Mouse (Mus musculus): Measurements from ENCODE around the gene Rnf144a. TPM values are rescaled to one million over a fixed set of nuclear protein-coding genes. Genes with fewer than 3 reads are reported as not detected.

The Rnf144a gene
- polyA plus RNA-seq, 1 experiment from 2014 or later, result 3.1 TPM

DNA sequence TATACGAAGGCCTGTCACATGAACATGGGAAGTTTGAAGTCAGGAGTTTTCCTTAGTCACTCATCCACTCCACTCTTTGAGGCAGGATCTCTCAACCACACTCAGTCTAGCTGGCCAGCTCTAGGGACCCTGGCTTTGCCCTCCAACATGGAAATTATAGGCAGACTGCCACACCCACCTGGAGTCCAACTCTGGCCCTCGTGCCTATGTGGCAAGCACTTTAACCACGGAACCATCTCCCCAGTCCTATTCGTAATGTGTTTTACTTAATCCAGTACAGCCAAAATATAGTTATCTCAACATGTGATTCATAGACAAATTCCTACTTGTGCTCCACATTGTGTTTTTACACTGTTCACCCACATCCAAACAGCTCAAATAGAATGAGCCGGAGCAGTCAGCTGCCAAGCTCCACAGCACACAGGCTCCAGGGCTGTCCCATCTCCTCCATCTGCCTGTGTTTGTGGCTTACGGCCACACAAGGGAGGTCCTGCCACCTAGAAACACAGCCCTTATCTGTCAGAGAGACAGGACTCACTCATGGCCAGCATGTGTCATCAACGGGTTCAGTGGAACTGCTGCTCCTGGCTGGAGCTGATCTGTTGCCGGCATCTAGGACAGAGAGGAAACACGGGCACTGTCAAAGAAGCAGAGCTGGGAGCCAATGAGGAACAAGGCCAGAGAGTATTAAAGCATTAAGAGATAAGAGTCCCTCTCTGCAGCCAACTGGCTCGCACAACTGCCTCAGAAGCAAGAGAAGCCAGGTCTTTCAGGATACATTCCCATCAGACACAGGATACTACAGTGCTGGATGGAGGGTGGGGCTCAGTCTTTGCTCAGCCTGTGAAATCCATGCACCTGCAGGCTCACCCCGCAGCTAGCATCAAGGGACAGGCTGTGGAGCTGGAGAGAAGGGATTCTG is 10.0 kb downstream of the Rnf144a start:
- H3K4me2 ChIP-seq, result no peak overlapping the region
- H3K4me3 ChIP-seq, result no peak overlapping the region
- 36% methylated on average over 11 of the region's 11 CpGs for WGBS (ENCODE audit: insufficient replicate concordance)
- no peak for ATAC-seq
- H3K36me3 ChIP-seq, result no peaks in the 10 kb centered on the region
- no peaks in the 10 kb centered on the region for H3K27me3 ChIP-seq (replicated peaks)
- no peak overlapping the region for H3K27ac ChIP-seq
- H3K9ac ChIP-seq, result no peak overlapping the region
- H3K9me3 ChIP-seq (replicated peaks), result no peaks in the 10 kb centered on the region
- peaks cover 35% of the 10 kb centered on the region for H3K4me1 ChIP-seq

DNA sequence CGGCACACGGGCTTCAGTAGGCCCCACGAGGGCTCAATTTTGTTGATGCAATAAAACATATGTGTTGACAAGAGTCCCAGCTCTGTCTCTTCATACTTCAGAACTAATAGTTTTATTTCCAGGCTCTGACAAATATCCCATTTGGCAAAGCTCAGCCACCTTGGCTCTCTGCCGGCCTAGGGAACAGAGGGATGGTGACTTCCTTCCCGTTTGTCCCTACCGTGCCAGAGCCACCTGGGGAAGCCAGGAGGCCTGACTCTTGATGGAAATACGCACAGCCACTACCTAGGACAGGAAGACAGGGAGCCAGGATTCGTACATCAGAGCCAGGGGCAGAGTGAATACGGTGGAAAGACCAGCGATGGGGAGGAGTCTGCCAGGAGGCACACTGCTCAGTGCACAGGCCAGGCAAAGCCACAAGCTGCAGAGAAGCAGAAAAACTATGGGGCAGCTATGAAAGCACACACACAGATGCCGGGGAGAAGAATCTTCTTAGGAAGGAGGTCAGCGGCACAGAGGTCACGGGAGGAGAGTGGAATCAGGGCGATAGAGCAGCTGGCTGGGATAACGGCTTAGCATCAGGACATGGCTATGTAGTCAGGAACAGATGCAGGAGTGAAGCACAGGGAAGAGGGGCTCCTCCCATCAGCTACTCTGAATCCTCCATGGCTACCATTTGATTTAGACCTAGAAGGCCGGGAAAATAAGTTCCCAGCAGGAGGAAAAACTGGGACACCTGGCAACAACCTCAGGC is 11.5 kb downstream of the Rnf144a start:
- Histone ChIP-seq H3K9me3 (replicated peaks) (no peaks in the 10 kb centered on the region), H3K4me3 (no peak overlapping the region), H3K4me1 (peaks cover 30% of the 10 kb centered on the region), H3K27me3 (replicated peaks) (no peaks in the 10 kb centered on the region), H3K36me3 (no peaks in the 10 kb centered on the region), H3K9ac (no peak overlapping the region), H3K27ac (no peak overlapping the region), H3K4me2 (no peak overlapping the region)
- no peak for ATAC-seq
- 72% methylated on average over 16 of the region's 16 CpGs for WGBS (ENCODE audit: insufficient replicate concordance)

DNA sequence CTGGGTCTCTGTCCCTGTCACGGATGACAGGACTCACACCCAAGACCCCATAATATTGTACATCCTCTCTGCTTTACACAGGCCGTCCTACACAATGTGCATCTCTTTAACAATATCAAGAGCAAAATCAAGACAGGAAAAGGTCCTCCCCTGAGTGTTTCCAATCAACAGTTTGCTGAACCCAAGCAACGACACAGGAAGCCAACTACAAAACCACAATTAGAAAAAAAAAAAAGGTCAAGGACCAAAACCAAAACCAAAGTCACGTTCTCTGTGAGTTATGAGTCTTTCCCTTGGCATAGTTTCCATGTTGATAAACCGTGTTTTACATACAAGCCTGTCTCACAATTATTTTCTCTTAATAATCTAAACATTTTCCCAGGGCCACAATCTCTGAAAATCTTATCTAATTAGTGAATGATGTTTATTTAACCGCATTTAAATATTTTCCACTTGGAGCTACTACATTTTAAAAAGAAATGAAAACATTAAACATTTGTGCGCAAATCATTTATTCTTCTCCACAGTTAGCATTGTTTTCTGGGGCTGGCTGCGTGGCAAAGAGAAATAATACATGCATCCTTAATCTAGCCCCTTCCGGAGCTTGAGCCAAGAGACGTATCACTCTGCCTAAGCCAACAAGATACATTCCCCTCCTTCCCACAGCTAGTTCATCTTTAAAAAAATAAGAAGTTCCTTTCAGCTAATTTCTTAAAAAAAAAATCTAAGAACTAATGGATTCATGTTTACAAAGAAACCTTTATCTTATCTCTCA is 13.2 kb downstream of the Rnf144a start:
- H3K4me1 ChIP-seq, result peaks cover 30% of the 10 kb centered on the region
- no peaks in the 10 kb centered on the region for H3K36me3 ChIP-seq
- no peak overlapping the region for H3K4me3 ChIP-seq
- no peaks in the 10 kb centered on the region for H3K9me3 ChIP-seq (replicated peaks)
- no peaks in the 10 kb centered on the region for H3K27me3 ChIP-seq (replicated peaks)
- no peak overlapping the region for H3K9ac ChIP-seq
- no peak for ATAC-seq
- H3K4me2 ChIP-seq, result no peak overlapping the region
- H3K27ac ChIP-seq, result peak overlapping the region; percentile 30; the same call in 1 of the 2 replicates
- 38% methylated on average over 10 of the region's 10 CpGs for WGBS (ENCODE audit: insufficient replicate concordance)

DNA sequence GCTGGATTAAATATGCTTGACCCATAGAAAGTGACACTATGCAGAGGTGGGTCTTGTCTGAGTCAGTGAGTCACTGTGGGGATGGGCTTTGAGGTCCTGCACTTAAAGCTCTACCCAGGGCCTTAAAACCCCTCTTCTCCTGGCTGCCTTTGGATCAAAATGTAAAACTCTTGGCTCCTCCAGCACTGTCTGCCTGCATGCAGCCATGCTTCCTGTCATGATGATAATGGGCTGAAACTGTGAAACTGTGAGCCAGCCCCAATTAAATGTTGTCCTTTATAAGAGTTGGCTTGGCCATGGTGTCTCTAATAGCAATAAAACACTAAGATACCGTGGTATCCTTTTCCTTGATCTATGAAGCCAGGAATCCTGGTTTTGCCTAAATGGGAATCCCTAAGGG is 13.8 kb downstream of the Rnf144a start:
- Histone ChIP-seq H3K9me3 (replicated peaks) (no peaks in the 10 kb centered on the region), H3K27ac (peak overlapping the region; percentile 30; the same call in 1 of the 2 replicates), H3K4me3 (no peak overlapping the region), H3K9ac (no peak overlapping the region), H3K4me2 (no peak overlapping the region), H3K27me3 (replicated peaks) (no peaks in the 10 kb centered on the region), H3K4me1 (peaks cover 30% of the 10 kb centered on the region), H3K36me3 (no peaks in the 10 kb centered on the region)
- no peak for ATAC-seq
- 39% methylated on average over 1 of the region's 1 CpGs for WGBS (ENCODE audit: insufficient replicate concordance)

DNA sequence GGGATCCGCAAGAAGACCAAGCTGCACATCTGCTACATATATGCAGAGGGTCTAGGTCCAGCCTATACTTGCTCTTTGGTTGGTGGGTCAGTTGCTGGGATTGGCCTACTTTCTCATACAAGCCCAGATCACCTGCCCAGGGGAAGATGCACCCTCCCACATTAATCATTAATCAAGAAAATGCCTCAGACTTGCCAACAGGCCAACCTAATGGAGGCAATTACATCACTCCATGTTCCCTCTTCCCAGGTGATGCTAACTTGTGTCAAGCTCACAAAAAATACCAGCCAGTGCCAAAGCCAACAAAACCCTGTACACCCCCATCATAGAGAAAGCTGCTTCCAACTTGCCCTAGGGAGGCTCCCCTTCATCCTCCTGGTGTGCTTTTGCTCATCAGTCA is 14.3 kb downstream of the Rnf144a start:
- Histone ChIP-seq H3K4me1 (peaks cover 25% of the 10 kb centered on the region), H3K4me2 (no peak overlapping the region), H3K27ac (no peak overlapping the region), H3K9ac (no peak overlapping the region), H3K36me3 (no peaks in the 10 kb centered on the region), H3K27me3 (replicated peaks) (no peaks in the 10 kb centered on the region), H3K4me3 (no peak overlapping the region), H3K9me3 (replicated peaks) (no peaks in the 10 kb centered on the region)
- 88% methylated on average over 1 of the region's 1 CpGs for WGBS (ENCODE audit: insufficient replicate concordance)
- no peak for ATAC-seq

DNA sequence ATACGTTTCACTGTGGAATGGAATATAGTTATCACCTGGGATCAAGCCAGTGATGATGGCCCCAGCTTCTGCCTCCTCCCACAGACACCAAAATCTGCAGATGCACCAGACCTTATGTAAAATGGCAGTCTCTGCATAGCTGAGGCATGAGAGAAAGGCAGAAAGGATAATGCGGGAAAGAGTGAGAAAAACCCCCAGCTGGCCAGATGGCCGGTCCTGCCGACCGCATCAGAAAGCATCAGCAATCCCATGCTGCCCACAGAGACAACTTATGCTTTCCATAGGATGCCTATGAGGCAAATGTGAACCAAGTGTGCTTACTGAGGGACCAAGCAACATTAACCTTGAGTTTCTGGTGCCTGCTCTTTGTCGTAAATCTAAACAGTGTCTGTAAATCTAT is 15.7 kb downstream of the Rnf144a start:
- H3K4me2 ChIP-seq, result no peak overlapping the region
- WGBS (ENCODE audit: insufficient replicate concordance), result 73% methylated on average over 6 of the region's 6 CpGs
- H3K4me1 ChIP-seq, result peaks cover 13% of the 10 kb centered on the region; the same call in 1 of the 2 replicates
- no peak overlapping the region for H3K27ac ChIP-seq
- no peaks in the 10 kb centered on the region for H3K36me3 ChIP-seq
- H3K9ac ChIP-seq, result no peak overlapping the region
- H3K4me3 ChIP-seq, result no peak overlapping the region
- no peak for ATAC-seq
- no peaks in the 10 kb centered on the region for H3K27me3 ChIP-seq (replicated peaks)
- H3K9me3 ChIP-seq (replicated peaks), result no peaks in the 10 kb centered on the region

DNA sequence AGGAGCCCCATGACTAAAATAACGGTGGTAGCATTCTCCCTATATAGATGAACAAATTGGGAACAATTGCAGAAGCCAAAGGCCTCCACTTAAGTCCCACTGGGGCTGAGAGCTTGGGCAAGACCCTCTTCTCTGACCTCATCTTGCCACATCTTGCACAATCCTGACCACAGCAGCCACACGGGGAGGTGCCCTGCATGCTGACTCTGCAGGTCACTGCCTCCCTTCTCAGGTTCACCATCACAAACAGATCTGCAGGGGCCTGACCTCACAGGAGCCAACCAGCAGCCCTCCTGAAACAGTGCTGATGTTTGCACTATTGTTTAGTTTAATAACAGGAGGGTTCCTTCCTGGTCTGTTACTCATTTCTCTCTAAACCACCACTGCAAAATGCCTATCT is 16.5 kb downstream of the Rnf144a start:
- no peak for ATAC-seq
- Histone ChIP-seq H3K4me3 (no peak overlapping the region), H3K27ac (no peak overlapping the region), H3K4me1 (peaks cover 13% of the 10 kb centered on the region; the same call in 1 of the 2 replicates), H3K27me3 (replicated peaks) (0 out of 2 replicates have a peak, but pooled peaks cover 4% of the 10 kb centered on the region), H3K9ac (no peak overlapping the region), H3K36me3 (no peaks in the 10 kb centered on the region), H3K4me2 (no peak overlapping the region), H3K9me3 (replicated peaks) (no peaks in the 10 kb centered on the region)
- WGBS (ENCODE audit: insufficient replicate concordance), result 13% methylated on average over 2 of the region's 2 CpGs

DNA sequence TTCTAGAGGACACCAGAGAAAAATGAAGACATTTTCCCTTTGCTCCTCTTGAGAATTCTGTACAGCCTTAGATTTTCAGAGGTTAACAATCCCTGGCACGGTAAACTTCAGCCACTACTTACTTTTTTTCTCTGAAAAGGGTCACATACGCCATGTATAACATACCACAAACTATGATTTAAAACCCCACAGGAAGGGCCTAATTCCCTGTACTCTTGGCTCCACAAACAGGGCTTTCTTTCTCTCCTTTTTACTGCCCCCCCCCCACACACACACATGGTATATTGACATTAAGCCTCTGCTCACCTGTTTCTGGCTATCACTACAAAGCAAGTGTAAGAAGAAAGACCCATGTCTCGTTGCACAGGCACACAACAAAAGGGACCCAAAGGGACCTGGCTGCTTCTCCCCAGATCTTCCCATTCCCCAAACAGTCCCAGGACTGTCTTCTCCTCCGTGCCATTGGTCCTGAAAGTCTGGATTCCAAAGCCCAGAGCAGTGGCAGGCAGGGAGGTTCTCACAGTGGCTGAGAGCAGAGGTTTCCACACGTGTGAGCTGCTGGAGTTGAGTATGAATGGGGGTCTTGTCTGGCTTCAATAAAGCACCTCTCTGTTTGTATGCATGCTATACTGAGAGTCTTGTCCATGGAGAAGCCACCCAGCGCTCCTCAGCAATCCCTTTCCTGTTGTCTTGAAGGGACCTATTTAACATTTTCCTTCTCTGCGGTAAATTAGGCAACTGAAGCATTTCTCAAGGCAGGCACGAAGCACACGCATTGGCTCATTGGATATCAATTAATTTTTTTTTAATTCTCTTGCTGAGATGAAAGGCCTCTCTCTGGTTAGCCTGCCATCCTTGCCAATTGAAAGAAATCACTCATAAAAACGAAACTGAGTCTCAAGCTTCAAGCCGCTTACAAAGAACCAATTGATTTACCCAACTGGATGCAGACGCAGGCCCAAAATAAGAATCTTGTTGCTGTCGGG is 20.3 kb downstream of the Rnf144a start:
- Histone ChIP-seq H3K27ac (no peak overlapping the region), H3K4me2 (no peak overlapping the region), H3K36me3 (no peaks in the 10 kb centered on the region), H3K4me1 (no peaks in the 10 kb centered on the region), H3K4me3 (no peak overlapping the region), H3K9ac (no peak overlapping the region), H3K9me3 (replicated peaks) (no peaks in the 10 kb centered on the region), H3K27me3 (replicated peaks) (0 out of 2 replicates have a peak, but pooled peaks cover 4% of the 10 kb centered on the region)
- no peak for ATAC-seq
- WGBS (ENCODE audit: insufficient replicate concordance), result 71% methylated on average over 13 of the region's 13 CpGs

DNA sequence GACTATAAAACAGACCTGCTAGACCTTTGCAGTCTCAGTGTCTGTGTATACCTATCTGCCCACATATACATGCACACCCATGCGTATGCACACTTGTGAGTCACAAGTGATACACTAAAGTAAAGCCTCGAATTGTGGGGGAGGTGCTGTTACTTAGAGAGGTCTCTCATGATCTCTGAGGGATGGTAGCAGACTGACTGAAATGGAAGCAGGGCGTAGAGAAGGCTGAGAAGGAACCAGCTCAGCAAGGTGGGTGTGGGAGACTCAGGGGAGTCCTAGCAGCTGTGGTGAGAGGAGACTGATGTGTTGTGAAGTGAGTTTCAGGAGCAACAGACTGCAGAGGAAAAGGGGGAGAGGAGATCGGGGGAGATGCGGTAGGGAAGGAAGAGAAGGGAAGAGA is 21.8 kb downstream of the Rnf144a start:
- H3K36me3 ChIP-seq, result no peaks in the 10 kb centered on the region
- no peak for ATAC-seq

DNA sequence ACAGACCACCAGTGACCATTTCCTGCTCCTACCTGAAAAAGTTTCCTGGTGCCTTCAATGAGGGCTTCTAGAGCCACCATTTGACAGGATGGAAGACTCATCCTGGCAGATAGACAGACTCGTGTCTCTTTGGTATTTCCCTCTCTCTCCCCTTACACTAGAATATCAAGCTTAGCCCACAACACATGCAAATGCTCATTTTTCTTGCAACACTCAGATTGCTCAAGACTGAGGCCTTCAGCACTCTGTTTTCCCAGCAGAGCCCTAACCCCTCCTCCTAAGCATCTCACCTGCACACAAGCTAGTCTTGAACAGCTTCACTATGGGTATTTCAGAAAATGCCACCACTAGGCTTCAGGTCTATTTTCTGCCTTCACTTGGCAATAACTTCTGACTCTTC is 23.9 kb downstream of the Rnf144a start:
- no peak for ATAC-seq
- H3K4me2 ChIP-seq, result no peak overlapping the region
- H3K9me3 ChIP-seq (replicated peaks), result no peaks in the 10 kb centered on the region
- 0 out of 2 replicates have a peak, but pooled peaks cover 4% of the 10 kb centered on the region for H3K27me3 ChIP-seq (replicated peaks)
- no peaks in the 10 kb centered on the region for H3K4me1 ChIP-seq
- 24% methylated on average over 1 of the region's 1 CpGs for WGBS (ENCODE audit: insufficient replicate concordance)
- no peak overlapping the region for H3K4me3 ChIP-seq
- no peak overlapping the region for H3K27ac ChIP-seq
- no peaks in the 10 kb centered on the region for H3K36me3 ChIP-seq
- H3K9ac ChIP-seq, result no peak overlapping the region

More for the DNA sequence above, 21.8 kb downstream of the Rnf144a start:
- Histone ChIP-seq H3K27ac (no peak overlapping the region), H3K4me3 (no peak overlapping the region), H3K27me3 (replicated peaks) (0 out of 2 replicates have a peak, but pooled peaks cover 4% of the 10 kb centered on the region), H3K9me3 (replicated peaks) (no peaks in the 10 kb centered on the region), H3K4me1 (no peaks in the 10 kb centered on the region), H3K4me2 (no peak overlapping the region), H3K9ac (no peak overlapping the region)
- WGBS (ENCODE audit: insufficient replicate concordance), result 53% methylated on average over 5 of the region's 5 CpGs

DNA sequence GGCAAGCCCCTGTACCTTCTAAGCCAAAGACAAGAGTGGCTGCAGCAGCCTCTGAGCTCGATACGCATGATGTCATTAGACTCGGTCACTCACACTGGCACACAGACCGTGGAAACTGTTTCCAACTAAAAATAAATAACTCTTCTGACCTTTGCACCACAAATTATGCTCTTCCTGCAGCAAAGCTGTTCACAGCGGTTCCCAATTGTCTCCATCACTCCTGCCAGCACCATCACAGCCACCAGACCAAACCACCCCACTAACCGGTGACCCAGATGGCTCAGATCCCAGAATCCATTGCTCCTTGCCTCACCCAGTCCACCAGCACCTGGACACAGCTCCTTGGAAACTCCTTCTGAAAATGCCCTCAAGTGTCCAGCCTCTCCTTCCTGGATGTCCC is 27.5 kb downstream of the Rnf144a start:
- H3K4me1 ChIP-seq, result no peaks in the 10 kb centered on the region
- no peak for ATAC-seq
- WGBS (ENCODE audit: insufficient replicate concordance), result 62% methylated on average over 6 of the region's 6 CpGs

More for the DNA sequence above, 27.5 kb downstream of the Rnf144a start:
- Histone ChIP-seq H3K9ac (no peak overlapping the region), H3K27me3 (replicated peaks) (no peaks in the 10 kb centered on the region), H3K36me3 (no peaks in the 10 kb centered on the region), H3K4me3 (no peak overlapping the region), H3K27ac (no peak overlapping the region), H3K4me2 (no peak overlapping the region), H3K9me3 (replicated peaks) (no peaks in the 10 kb centered on the region)
